Mouse (Mus musculus) ES-E14 (cell line): ENCODE results near the gene Krt9.

Experiments used
- CHD2 ChIP-seq: IDR thresholded peaks from 2 replicates; pipeline ENCODE4 v1.6.1; 2014; ENCODE audit warnings: mild to moderate bottlenecking, low read depth, low read length, inconsistent platforms
- MAFK ChIP-seq: IDR thresholded peaks from 2 replicates; pipeline ENCODE4 v1.6.1; 2014; ENCODE audit warnings: mild to moderate bottlenecking, low read depth, low read length, inconsistent platforms; ENCODE audit not compliant: insufficient read depth
- ZC3H11A ChIP-seq: IDR thresholded peaks from 2 replicates; pipeline ENCODE4 v1.6.1; 2012; ENCODE audit warnings: low read depth, mild to moderate bottlenecking, inconsistent platforms, low read length, borderline replicate concordance

GRCm38 (mm10) chr11:100137693-100138092, 55.4 kb downstream of the Krt9 start:
- no peak for TF ChIP-seq CHD2
- no peak for TF ChIP-seq MAFK
- TF ChIP-seq ZC3H11A = no peak
